Mouse (Mus musculus) liver, postnatal 0 days (tissue): Measurements from ENCODE around the gene Zdhhc18.

Source experiments
- CTCF ChIP-seq: sonication (generic); IDR thresholded peaks from 2 replicates; pipeline ENCODE4 v1.5.1; 2016; ENCODE audit warnings: antibody characterized with exemption, low read depth
- EP300 ChIP-seq: IDR thresholded peaks from 2 replicates; pipeline ENCODE4 v1.6.1; 2016; ENCODE audit warnings: antibody characterized with exemption, low read depth, mild to moderate bottlenecking

GRCm38 (mm10) chr4:133614274-133614761 lies 35.6 kb downstream of the Zdhhc18 start:
- TF ChIP-seq CTCF (no peak), EP300 (no peak)
